Mouse (Mus musculus) forebrain, embryonic 16.5 days (tissue): Measurements from ENCODE around the gene Cd151. TPM values are rescaled to one million over a fixed set of nuclear protein-coding genes. Genes with fewer than 3 reads are reported as not detected.
"Not testable (repeated sequence)": the region's sequence is repeated elsewhere in the genome, so short reads cannot be mapped to it uniquely, and the experiment has no call there.

Source experiments
- ATAC-seq: fragments of 200-750 bp; cut with Nextera tagmentation; 2 replicates; pipeline ENCODE4 v1.8.0; 2017; ENCODE audit warnings: mild to moderate bottlenecking, moderate library complexity
- H3K27ac ChIP-seq: fragments of 300-500 bp; sonication (generic); 2 replicates; pipeline ENCODE4 v1.5.1; 2014; ENCODE audit warnings: low read length, control low read depth
- H3K27me3 ChIP-seq: fragments of 300-500 bp; sonication (generic); replicated peaks from 2 replicates; pipeline ENCODE4 v1.6.1; 2014; ENCODE audit warnings: low read length; ENCODE audit not compliant: control insufficient read depth, insufficient read depth
- H3K36me3 ChIP-seq: fragments of 300-500 bp; sonication (generic); 2 replicates; pipeline ENCODE4 v1.6.1; 2014; ENCODE audit not compliant: control insufficient read depth, insufficient read depth
- H3K4me1 ChIP-seq: fragments of 300-500 bp; sonication (generic); replicated peaks from 2 replicates; pipeline ENCODE4 v1.6.1; 2014; ENCODE audit warnings: low read length; ENCODE audit not compliant: control insufficient read depth, insufficient read depth
- H3K4me2 ChIP-seq: fragments of 300-500 bp; sonication (generic); 2 replicates; pipeline ENCODE4 v1.6.1; 2014; ENCODE audit warnings: mild to moderate bottlenecking, low read length, control low read depth
- H3K4me3 ChIP-seq: fragments of 300-500 bp; sonication (generic); replicated peaks from 2 replicates; pipeline ENCODE4 v1.5.1; 2014; ENCODE audit warnings: mild to moderate bottlenecking, low read length, control low read depth
- H3K9ac ChIP-seq: fragments of 300-500 bp; sonication (generic); replicated peaks from 2 replicates; pipeline ENCODE4 v1.6.1; 2014; ENCODE audit warnings: low read depth, low read length, control low read depth
- H3K9me3 ChIP-seq: fragments of 300-500 bp; sonication (generic); 2 replicates; pipeline ENCODE4 v1.6.1; 2016; ENCODE audit warnings: low read length; ENCODE audit not compliant: control insufficient read depth
- WGBS: fragments of 180-500 bp; shearing (Covaris S2); extraction: QIAGEN DNeasy Blood & Tissue Kit; methylation state at CpG from one replicate; pipeline ENCODE4 v1.1.7; 2014; 5-methylcytosine and 5-hydroxymethylcytosine counted together
- polyA plus RNA-seq: library from polyadenylated mRNA; unstranded; fragments of >200 nt; fragmentation: Nextera tagmentation; extraction: Ambion mirVana; gene quantifications from 2 replicates; pipeline ENCODE4 v1.2.1, GENCODE M21; 2015

Cd151 gene
- polyA plus RNA-seq, 1 experiment from 2014 or later, result 20.8 TPM

DNA sequence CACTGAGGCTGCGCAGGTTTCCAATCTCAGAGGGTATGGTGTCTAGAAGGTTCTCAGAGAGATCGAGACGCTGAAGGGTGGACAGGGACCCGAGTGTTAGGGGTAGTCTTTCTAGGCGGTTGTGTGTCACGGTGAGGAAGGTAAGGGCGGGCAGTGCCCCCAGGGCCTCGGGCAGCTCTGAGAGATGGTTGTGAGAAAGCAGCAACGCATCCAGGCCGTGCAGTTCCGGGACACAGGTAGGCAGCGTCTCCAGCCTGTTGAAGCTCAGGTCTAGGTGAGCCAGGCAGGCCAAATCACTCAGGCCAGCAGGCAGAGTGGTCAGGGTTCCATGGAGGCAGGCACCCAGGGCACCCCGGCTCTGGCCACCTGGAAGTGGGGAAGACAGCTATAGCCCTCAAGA, 25.0 kb upstream of the Cd151 start:
- Histone ChIP-seq H3K9ac (peak overlapping the region; percentile 33), H3K4me3 (no peak overlapping the region), H3K4me1 (peaks cover 18% of the 10 kb centered on the region), H3K9me3 (no peaks in the 10 kb centered on the region), H3K27me3 (no peaks in the 10 kb centered on the region), H3K4me2 (peak overlapping the region; percentile 62), H3K36me3 (no peaks in the 10 kb centered on the region; the same call in 1 of the 2 replicates), H3K27ac (no peak overlapping the region)
- WGBS, result 89% methylated on average over 13 of the region's 13 CpGs
- no peak for ATAC-seq

- WGBS, result 17% methylated on average over 12 of the region's 12 CpGs
- peaks cover 21% of the 10 kb centered on the region for H3K4me1 ChIP-seq
- ATAC-seq, result no peak
- no peaks in the 10 kb centered on the region; the same call in 1 of the 2 replicates for H3K36me3 ChIP-seq
- peak overlapping the region; percentile 44 for H3K9ac ChIP-seq
- H3K4me2 ChIP-seq, result peak overlapping the region; percentile 62
- H3K27me3 ChIP-seq, result no peaks in the 10 kb centered on the region
- no peaks in the 10 kb centered on the region for H3K9me3 ChIP-seq
- H3K27ac ChIP-seq, result no peak overlapping the region
- H3K4me3 ChIP-seq, result peak overlapping the region; percentile 41
These were observed 23.9 kb upstream of the Cd151 start for GRCm38 (mm10) chr7:141443081-141443821.

- peak within 1 kb of the TSS; percentile 62 for H3K4me2 ChIP-seq
- ATAC-seq, result peak; percentile 21; the same call in 1 of the 2 replicates
- no peaks in the 10 kb centered on the region for H3K9me3 ChIP-seq
- peak within 1 kb of the TSS; percentile 44 for H3K9ac ChIP-seq
- peaks cover 27% of the 10 kb centered on the region for H3K4me1 ChIP-seq
- 0% methylated on average over 25 of the region's 25 CpGs for WGBS
- no peak within 1 kb of the TSS for H3K27ac ChIP-seq
- no peaks in the 10 kb centered on the region; the same call in 1 of the 2 replicates for H3K36me3 ChIP-seq
- no peaks in the 10 kb centered on the region for H3K27me3 ChIP-seq
- peak within 1 kb of the TSS; percentile 41 for H3K4me3 ChIP-seq
These were observed 23.4 kb upstream of the Cd151 start, which contains the start of gene Pidd1 for GRCm38 (mm10) chr7:141443828-141444237. Gene Pidd1, minus strand, starts transcription at chr7:141444025.

GRCm38 (mm10) chr7:141446374-141446773, 20.8 kb upstream of the Cd151 start:
- H3K36me3 ChIP-seq, H3K4me2 ChIP-seq, H3K27me3 ChIP-seq, H3K9me3 ChIP-seq, H3K27ac ChIP-seq, H3K4me3 ChIP-seq, ATAC-seq, H3K9ac ChIP-seq: not testable (repeated sequence)
- peaks cover 27% of the 10 kb centered on the region for H3K4me1 ChIP-seq
- 83% methylated on average over 3 of the region's 3 CpGs for WGBS

DNA sequence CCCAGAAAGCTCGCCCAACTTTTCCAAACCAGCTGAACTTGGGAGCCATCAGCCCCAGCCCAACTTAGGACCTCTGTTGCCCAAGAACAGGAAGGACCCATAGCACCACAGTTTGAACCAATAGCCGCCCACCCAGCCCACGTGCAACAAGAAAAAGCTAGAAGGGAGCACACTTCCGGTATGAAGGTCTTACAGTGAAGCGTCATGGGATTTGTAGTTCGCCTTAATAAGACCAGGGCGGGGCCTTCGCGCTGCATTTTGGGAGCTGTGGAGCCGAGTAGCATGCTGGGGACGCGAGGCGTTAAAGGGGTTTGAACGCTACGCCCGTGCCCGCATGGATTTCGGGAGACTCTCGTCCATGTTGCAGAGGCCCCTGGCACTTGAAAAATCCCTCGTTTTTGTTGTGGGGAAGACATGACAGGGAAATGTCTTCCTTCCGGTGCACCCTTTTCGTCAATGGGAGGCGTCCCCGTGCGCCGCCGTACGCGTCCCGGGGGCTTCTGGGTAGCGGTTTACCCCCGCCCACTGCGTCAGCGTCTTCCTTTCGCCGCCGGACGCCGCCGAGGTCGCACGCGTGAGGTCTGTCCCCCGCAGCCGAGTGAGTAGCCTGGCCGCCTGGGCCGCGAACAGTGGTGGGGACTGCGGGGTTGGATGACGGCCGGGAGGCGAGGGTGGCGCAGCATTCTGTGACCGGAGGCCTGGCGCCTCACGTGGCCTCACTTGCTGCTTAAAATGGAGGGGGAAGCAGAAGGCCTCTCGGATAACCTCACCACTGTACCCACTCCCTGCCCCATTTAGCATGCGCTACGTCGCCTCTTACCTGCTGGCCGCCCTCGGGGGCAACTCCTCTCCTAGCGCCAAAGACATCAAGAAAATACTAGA, 19.8 kb upstream of the Cd151 start, which contains the start of gene Rplp2:
TSS of gene Rplp2 (plus strand) at position 261 of the 882 bp plus-strand sequence.
- peak within 1 kb of the TSS; percentile 86 for H3K4me3 ChIP-seq
- H3K4me2 ChIP-seq, result peak within 1 kb of the TSS; percentile 70
- H3K9ac ChIP-seq, result peak within 1 kb of the TSS; percentile 83
- WGBS, result under 1% methylated on average over 63 of the region's 63 CpGs
- no peaks in the 10 kb centered on the region for H3K27me3 ChIP-seq
- H3K36me3 ChIP-seq, result peaks cover 12% of the 10 kb centered on the region
- peak; percentile 95 for ATAC-seq
- peak within 1 kb of the TSS; percentile 89 for H3K27ac ChIP-seq
- no peaks in the 10 kb centered on the region for H3K9me3 ChIP-seq
- H3K4me1 ChIP-seq, result peaks cover 26% of the 10 kb centered on the region

DNA sequence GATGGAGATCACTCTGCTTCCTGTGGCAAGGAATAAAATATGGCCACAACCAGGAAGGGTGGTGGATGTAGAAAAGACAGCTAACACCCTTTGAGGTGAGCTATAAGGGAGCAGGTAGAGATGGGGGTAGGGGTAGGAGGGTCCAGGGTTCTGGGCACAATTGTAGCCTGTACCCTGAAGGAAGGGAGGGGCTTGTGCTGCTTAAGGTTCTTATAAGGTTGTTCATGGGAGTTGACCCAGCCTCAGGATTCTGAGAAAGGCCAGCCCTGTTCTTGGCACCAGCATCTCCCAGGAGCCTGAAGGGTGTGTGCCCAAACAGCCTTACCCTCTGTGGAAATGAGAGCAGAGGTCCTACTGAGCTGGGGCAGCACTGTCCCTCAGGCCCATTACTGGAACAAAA, 15.3 kb upstream of the Cd151 start:
- no peak overlapping the region for H3K4me3 ChIP-seq
- peaks cover 12% of the 10 kb centered on the region for H3K36me3 ChIP-seq
- H3K27ac ChIP-seq, result no peak overlapping the region
- H3K9ac ChIP-seq, result no peak overlapping the region
- no peaks in the 10 kb centered on the region for H3K9me3 ChIP-seq
- no peak for ATAC-seq
- H3K4me2 ChIP-seq, result no peak overlapping the region
- H3K27me3 ChIP-seq, result no peaks in the 10 kb centered on the region
- peaks cover 29% of the 10 kb centered on the region for H3K4me1 ChIP-seq

GRCm38 (mm10) chr7:141453636-141454035, 13.6 kb upstream of the Cd151 start:
- no peak overlapping the region for H3K9ac ChIP-seq
- H3K36me3 ChIP-seq, result peaks cover 12% of the 10 kb centered on the region
- no peak for ATAC-seq
- H3K4me2 ChIP-seq, result no peak overlapping the region
- no peaks in the 10 kb centered on the region for H3K9me3 ChIP-seq
- 78% methylated on average over 2 of the region's 2 CpGs for WGBS
- no peak overlapping the region for H3K4me3 ChIP-seq
- no peaks in the 10 kb centered on the region for H3K27me3 ChIP-seq
- no peak overlapping the region for H3K27ac ChIP-seq
- H3K4me1 ChIP-seq, result peaks cover 22% of the 10 kb centered on the region

- peak within 1 kb of the TSS; percentile 58; the same call in 1 of the 2 replicates for H3K27ac ChIP-seq
- H3K27me3 ChIP-seq, result no peaks in the 10 kb centered on the region
- peaks cover 9% of the 10 kb centered on the region for H3K36me3 ChIP-seq
- peak within 1 kb of the TSS; percentile 97 for H3K4me2 ChIP-seq
- peaks cover 16% of the 10 kb centered on the region for H3K4me1 ChIP-seq
- no peaks in the 10 kb centered on the region for H3K9me3 ChIP-seq
- peak within 1 kb of the TSS; percentile 77 for H3K9ac ChIP-seq
- peak; percentile 79 for ATAC-seq
- WGBS, result 0% methylated on average over 42 of the region's 45 CpGs
- H3K4me3 ChIP-seq, result peak within 1 kb of the TSS; percentile 71
These were observed 12.1 kb upstream of the Cd151 start, which contains the start of gene Pnpla2 for GRCm38 (mm10) chr7:141454967-141455551. Gene Pnpla2, plus strand, starts transcription at chr7:141455198.
